Mouse (Mus musculus) embryonic fibroblast, embryonic 13.5 days (primary cell): Measurements from ENCODE around the gene Tnfaip8l2.

Experiments
- CTCF ChIP-seq: IDR thresholded peaks from 2 replicates; pipeline ENCODE4 v1.5.1; 2011; ENCODE audit warnings: mild to moderate bottlenecking, control low read depth, low read length, moderate library complexity, borderline replicate concordance; ENCODE audit not compliant: insufficient read depth
- POLR2A ChIP-seq: IDR thresholded peaks from 2 replicates; pipeline ENCODE4 v1.6.1; 2011; ENCODE audit warnings: low read depth, mild to moderate bottlenecking, control low read depth, low read length, moderate library complexity

GRCm38 (mm10) chr3:95163419-95164255, 21.5 kb upstream of the Tnfaip8l2 start:
- TF ChIP-seq CTCF (no peak), POLR2A (no peak)
